Mouse (Mus musculus) liver, embryonic 15.5 days (tissue): ENCODE results near the gene Vgll1. TPM values are rescaled to one million over a fixed set of nuclear protein-coding genes. Genes with fewer than 3 reads are reported as not detected.

Experiments used
- ATAC-seq: fragments of 200-750 bp; cut with Nextera tagmentation; 2 replicates; pipeline ENCODE4 v1.8.0; 2017; ENCODE audit warnings: moderate number of reproducible peaks, mild to moderate bottlenecking, moderate library complexity; ENCODE audit not compliant: insufficient read depth
- H3K27ac ChIP-seq: fragments of 300-500 bp; sonication (generic); replicated peaks from 2 replicates; pipeline ENCODE4 v1.5.1; 2015; ENCODE audit warnings: mild to moderate bottlenecking, inconsistent platforms
- H3K27me3 ChIP-seq: fragments of 300-500 bp; sonication (generic); 2 replicates; pipeline ENCODE4 v1.6.1; 2015; ENCODE audit warnings: mild to moderate bottlenecking, inconsistent platforms
- H3K36me3 ChIP-seq: fragments of 300-500 bp; sonication (generic); replicated peaks from 2 replicates; pipeline ENCODE4 v1.6.1; 2015; ENCODE audit warnings: moderate library complexity, mild to moderate bottlenecking, inconsistent platforms
- H3K4me1 ChIP-seq: fragments of 300-500 bp; sonication (generic); replicated peaks from 2 replicates; pipeline ENCODE4 v1.6.1; 2015; ENCODE audit warnings: inconsistent platforms
- H3K4me2 ChIP-seq: fragments of 300-500 bp; sonication (generic); 2 replicates; pipeline ENCODE4 v1.6.1; 2015; ENCODE audit warnings: moderate library complexity, mild to moderate bottlenecking, inconsistent platforms
- H3K4me3 ChIP-seq: fragments of 300-500 bp; sonication (generic); replicated peaks from 2 replicates; pipeline ENCODE4 v1.5.1; 2015; ENCODE audit warnings: mild to moderate bottlenecking, inconsistent platforms
- H3K9ac ChIP-seq: fragments of 300-500 bp; sonication (generic); 2 replicates; pipeline ENCODE4 v1.6.1; 2015; ENCODE audit warnings: moderate library complexity, mild to moderate bottlenecking, inconsistent platforms
- H3K9me3 ChIP-seq: fragments of 300-500 bp; sonication (generic); replicated peaks from 2 replicates; pipeline ENCODE4 v1.6.1; 2016; ENCODE audit warnings: inconsistent platforms
- WGBS: fragments of 180-500 bp; shearing (Covaris S2); methylation state at CpG from one replicate; pipeline ENCODE4 v1.1.7; 2015; ENCODE audit warnings: mixed read lengths; ENCODE audit not compliant: insufficient replicate concordance; 5-methylcytosine and 5-hydroxymethylcytosine counted together
- polyA plus RNA-seq: library from polyadenylated mRNA; unstranded; fragments of >200 nt; fragmentation: Nextera tagmentation; extraction: Ambion mirVana; gene quantifications from 2 replicates; pipeline ENCODE4 v1.2.1, GENCODE M21; 2015

Vgll1 gene
- polyA plus RNA-seq, 1 experiment from 2014 or later: not detected

GRCm38 (mm10) chrX:57130633-57131032 is 42.7 kb downstream of the Vgll1 start:
- Histone ChIP-seq H3K9me3 (no peaks in the 10 kb centered on the region), H3K4me2 (no peak overlapping the region), H3K4me1 (no peaks in the 10 kb centered on the region), H3K4me3 (no peak overlapping the region), H3K9ac (no peak overlapping the region), H3K27me3 (no peaks in the 10 kb centered on the region), H3K27ac (no peak overlapping the region), H3K36me3 (no peaks in the 10 kb centered on the region)
- no peak for ATAC-seq
- WGBS: 17% methylated on average over 1 of the region's 1 CpGs

GRCm38 (mm10) chrX:57137627-57138026 is 49.7 kb downstream of the Vgll1 start:
- Histone ChIP-seq H3K9ac (no peak overlapping the region), H3K4me3 (no peak overlapping the region), H3K36me3 (no peaks in the 10 kb centered on the region), H3K9me3 (no peaks in the 10 kb centered on the region), H3K4me1 (no peaks in the 10 kb centered on the region), H3K27ac (no peak overlapping the region), H3K27me3 (no peaks in the 10 kb centered on the region), H3K4me2 (no peak overlapping the region)
- no peak for ATAC-seq

- Histone ChIP-seq H3K27ac (no peak overlapping the region), H3K4me3 (no peak overlapping the region), H3K4me2 (no peak overlapping the region), H3K27me3 (no peaks in the 10 kb centered on the region), H3K36me3 (no peaks in the 10 kb centered on the region), H3K9ac (no peak overlapping the region), H3K4me1 (no peaks in the 10 kb centered on the region), H3K9me3 (no peaks in the 10 kb centered on the region)
- no peak for ATAC-seq
- 48% methylated on average over 1 of the region's 1 CpGs for WGBS
Observed at GRCm38 (mm10) chrX:57153520-57153919, 65.6 kb downstream of the Vgll1 start.

Other genes starting within 250 kb of the Vgll1 start
- gene Adgrg4, start 217.9 kb upstream of the Vgll1 start, polyA plus RNA-seq: not detected in 2 replicates
- not detected in 2 replicates for gene Brs3, start 45.0 kb upstream of the Vgll1 start, polyA plus RNA-seq
- 21.2 and 21.4 TPM in 2 replicates for gene Htatsf1, start 34.5 kb upstream of the Vgll1 start, polyA plus RNA-seq
- not detected in 2 replicates for gene Cd40lg, start 124.0 kb downstream of the Vgll1 start, polyA plus RNA-seq